Mouse (Mus musculus) E14TG2a.4 (cell line): ENCODE results near the gene Tec.
A peak's percentile ranks its signal among the peaks of the same experiment; 100 is the strongest.

Experiments used
- H3K27me3 ChIP-seq: 2 replicates; pipeline ENCODE4 v1.6.1; 2014; ENCODE audit warnings: low read length, control low read depth; ENCODE audit not compliant: insufficient read depth
- H3K36me3 ChIP-seq: 2 replicates; pipeline ENCODE4 v1.6.1; 2014; ENCODE audit warnings: low read length, control low read depth; ENCODE audit not compliant: insufficient read depth
- H3K4me1 ChIP-seq: replicated peaks from 2 replicates; pipeline ENCODE4 v1.6.1; 2014; ENCODE audit warnings: low read depth, low read length, control low read depth
- H3K4me3 ChIP-seq: replicated peaks from 2 replicates; pipeline ENCODE4 v1.5.1; 2014; ENCODE audit warnings: mild to moderate bottlenecking, low read length
- H3K9me3 ChIP-seq: 2 replicates; pipeline ENCODE4 v1.6.1; 2014; ENCODE audit warnings: low read length, control low read depth
- CTCF ChIP-seq: conservative IDR thresholded peaks from 2 replicates; pipeline ENCODE4 v1.5.1; 2014; ENCODE audit warnings: low read length
- NANOG ChIP-seq: IDR thresholded peaks from 2 replicates; pipeline ENCODE4 v1.6.1; 2014; ENCODE audit warnings: borderline replicate concordance, low read length, mixed read lengths
- POU5F1 ChIP-seq: IDR thresholded peaks from 2 replicates; pipeline ENCODE4 v1.6.1; 2014; ENCODE audit warnings: low read length, borderline replicate concordance

The Tec gene

GRCm38 (mm10) chr5:72868091-72868875 is at the start of gene Tec:
TSS of gene Tec (minus strand) at chr5:72868483.
- peaks cover 6% of the 10 kb centered on the region for H3K9me3 ChIP-seq
- no peaks in the 10 kb centered on the region for H3K36me3 ChIP-seq
- peaks cover 74% of the 10 kb centered on the region for H3K27me3 ChIP-seq
- H3K4me3 ChIP-seq, result peak within 1 kb of the TSS; percentile 83
- no peak for TF ChIP-seq NANOG
- peaks cover 30% of the 10 kb centered on the region for H3K4me1 ChIP-seq

- H3K36me3 ChIP-seq, result no peaks in the 10 kb centered on the region
- no peak for TF ChIP-seq CTCF
- TF ChIP-seq POU5F1, result no peak
- no peak for TF ChIP-seq NANOG
- 0 out of 2 replicates have a peak overlapping the region, but pooled peaks have one; percentile 7 for H3K4me3 ChIP-seq
- H3K4me1 ChIP-seq, result peaks cover 66% of the 10 kb centered on the region
- no peaks in the 10 kb centered on the region for H3K27me3 ChIP-seq
- no peaks in the 10 kb centered on the region for H3K9me3 ChIP-seq
These were observed 48.6 kb upstream of the Tec start for GRCm38 (mm10) chr5:72916851-72917250.

- peaks cover 63% of the 10 kb centered on the region for H3K4me1 ChIP-seq
- H3K4me3 ChIP-seq, result peak overlapping the region; percentile 96; the same call in 1 of the 2 replicates
- peaks cover 3% of the 10 kb centered on the region; the same call in 1 of the 2 replicates for H3K27me3 ChIP-seq
- H3K36me3 ChIP-seq, result no peaks in the 10 kb centered on the region
- no peak for TF ChIP-seq NANOG
- TF ChIP-seq POU5F1, result no peak
- no peak for TF ChIP-seq CTCF
- no peaks in the 10 kb centered on the region for H3K9me3 ChIP-seq
These were observed 47.8 kb upstream of the Tec start for GRCm38 (mm10) chr5:72916048-72916447.

GRCm38 (mm10) chr5:72914633-72915561 is 46.6 kb upstream of the Tec start:
- peaks cover 14% of the 10 kb centered on the region for H3K27me3 ChIP-seq
- peak overlapping the region; percentile 96 for H3K4me3 ChIP-seq
- H3K9me3 ChIP-seq, result no peaks in the 10 kb centered on the region
- TF ChIP-seq CTCF, result no peak
- TF ChIP-seq NANOG, result no peak
- no peak for TF ChIP-seq POU5F1
- H3K4me1 ChIP-seq, result peaks cover 53% of the 10 kb centered on the region
- H3K36me3 ChIP-seq, result no peaks in the 10 kb centered on the region

- H3K9me3 ChIP-seq, result no peaks in the 10 kb centered on the region
- H3K27me3 ChIP-seq, result peaks cover 14% of the 10 kb centered on the region
- peaks cover 43% of the 10 kb centered on the region for H3K4me1 ChIP-seq
- peak within 1 kb of the TSS; percentile 96 for H3K4me3 ChIP-seq
- TF ChIP-seq NANOG, result no peak
- no peaks in the 10 kb centered on the region for H3K36me3 ChIP-seq
These were observed 45.6 kb upstream of the Tec start, which contains the start of gene Slain2 for GRCm38 (mm10) chr5:72913648-72914557. TSS of gene Slain2 (plus strand) at chr5:72914304.

- Histone ChIP-seq H3K4me3 (no peak overlapping the region), H3K27me3 (peaks cover 27% of the 10 kb centered on the region), H3K9me3 (no peaks in the 10 kb centered on the region)
These were observed 43.0 kb upstream of the Tec start for GRCm38 (mm10) chr5:72911284-72911683.

GRCm38 (mm10) chr5:72910373-72910772 is 42.1 kb upstream of the Tec start:
- Histone ChIP-seq H3K4me3 (no peak overlapping the region), H3K4me1 (peaks cover 28% of the 10 kb centered on the region), H3K9me3 (no peaks in the 10 kb centered on the region), H3K27me3 (peaks cover 27% of the 10 kb centered on the region), H3K36me3 (no peaks in the 10 kb centered on the region)
- no peak for TF ChIP-seq CTCF
- TF ChIP-seq POU5F1, result no peak
- TF ChIP-seq NANOG, result no peak

More at GRCm38 (mm10) chr5:72911284-72911683, 43.0 kb upstream of the Tec start:
- TF ChIP-seq NANOG, result no peak
- no peak for TF ChIP-seq CTCF
- no peak for TF ChIP-seq POU5F1
- Histone ChIP-seq H3K36me3 (no peaks in the 10 kb centered on the region), H3K4me1 (peaks cover 28% of the 10 kb centered on the region)

GRCm38 (mm10) chr5:72909363-72909762 is 41.1 kb upstream of the Tec start:
- H3K4me1 ChIP-seq, result peaks cover 34% of the 10 kb centered on the region
- no peaks in the 10 kb centered on the region for H3K9me3 ChIP-seq
- H3K36me3 ChIP-seq, result no peaks in the 10 kb centered on the region
- H3K4me3 ChIP-seq, result no peak overlapping the region
- TF ChIP-seq NANOG (no peak), POU5F1 (no peak), CTCF (no peak)
- H3K27me3 ChIP-seq, result peaks cover 27% of the 10 kb centered on the region
